Mouse (Mus musculus) forebrain, embryonic 16.5 days (tissue): ENCODE results near the gene Serpina3m. TPM values are rescaled to one million over a fixed set of nuclear protein-coding genes. Genes with fewer than 3 reads are reported as not detected.
"Not testable (repeated sequence)": the region's sequence is repeated elsewhere in the genome, so short reads cannot be mapped to it uniquely, and the experiment has no call there.

ENCODE experiments used
- ATAC-seq: fragments of 200-750 bp; cut with Nextera tagmentation; 2 replicates; pipeline ENCODE4 v1.8.0; 2017; ENCODE audit warnings: mild to moderate bottlenecking, moderate library complexity
- H3K27ac ChIP-seq: fragments of 300-500 bp; sonication (generic); 2 replicates; pipeline ENCODE4 v1.5.1; 2014; ENCODE audit warnings: low read length, control low read depth
- H3K27me3 ChIP-seq: fragments of 300-500 bp; sonication (generic); replicated peaks from 2 replicates; pipeline ENCODE4 v1.6.1; 2014; ENCODE audit warnings: low read length; ENCODE audit not compliant: control insufficient read depth, insufficient read depth
- H3K36me3 ChIP-seq: fragments of 300-500 bp; sonication (generic); 2 replicates; pipeline ENCODE4 v1.6.1; 2014; ENCODE audit not compliant: control insufficient read depth, insufficient read depth
- H3K4me1 ChIP-seq: fragments of 300-500 bp; sonication (generic); replicated peaks from 2 replicates; pipeline ENCODE4 v1.6.1; 2014; ENCODE audit warnings: low read length; ENCODE audit not compliant: control insufficient read depth, insufficient read depth
- H3K4me2 ChIP-seq: fragments of 300-500 bp; sonication (generic); 2 replicates; pipeline ENCODE4 v1.6.1; 2014; ENCODE audit warnings: mild to moderate bottlenecking, low read length, control low read depth
- H3K4me3 ChIP-seq: fragments of 300-500 bp; sonication (generic); replicated peaks from 2 replicates; pipeline ENCODE4 v1.5.1; 2014; ENCODE audit warnings: mild to moderate bottlenecking, low read length, control low read depth
- H3K9ac ChIP-seq: fragments of 300-500 bp; sonication (generic); replicated peaks from 2 replicates; pipeline ENCODE4 v1.6.1; 2014; ENCODE audit warnings: low read depth, low read length, control low read depth
- H3K9me3 ChIP-seq: fragments of 300-500 bp; sonication (generic); 2 replicates; pipeline ENCODE4 v1.6.1; 2016; ENCODE audit warnings: low read length; ENCODE audit not compliant: control insufficient read depth
- WGBS: fragments of 180-500 bp; shearing (Covaris S2); extraction: QIAGEN DNeasy Blood & Tissue Kit; methylation state at CpG from one replicate; pipeline ENCODE4 v1.1.7; 2014; 5-methylcytosine and 5-hydroxymethylcytosine counted together
- polyA plus RNA-seq: library from polyadenylated mRNA; unstranded; fragments of >200 nt; fragmentation: Nextera tagmentation; extraction: Ambion mirVana; gene quantifications from 2 replicates; pipeline ENCODE4 v1.2.1, GENCODE M21; 2015

Gene Serpina3m
- polyA plus RNA-seq: not detected in 2 replicates

GRCm38 (mm10) chr12:104338226-104338625 is at the start of gene Serpina3m, which contains the start of gene Serpina3k:
TSS of gene Serpina3m (plus strand) at chr12:104338486.
TSS of gene Serpina3k (plus strand) at chr12:104338486.
- not testable (repeated sequence) for H3K27ac ChIP-seq
- WGBS: 85% methylated on average over 3 of the region's 3 CpGs

GRCm38 (mm10) chr12:104289872-104290271 is 48.4 kb upstream of the Serpina3m start:
- no peak overlapping the region for H3K4me3 ChIP-seq
- H3K9me3 ChIP-seq: no peaks in the 10 kb centered on the region
- H3K4me1 ChIP-seq: no peaks in the 10 kb centered on the region
- no peak overlapping the region for H3K4me2 ChIP-seq
- no peak overlapping the region for H3K27ac ChIP-seq
- no peak overlapping the region for H3K9ac ChIP-seq
- 54% methylated on average over 4 of the region's 4 CpGs for WGBS
- H3K27me3 ChIP-seq: no peaks in the 10 kb centered on the region
- H3K36me3 ChIP-seq: no peaks in the 10 kb centered on the region
- ATAC-seq: no peak

More at GRCm38 (mm10) chr12:104338226-104338625, at the start of gene Serpina3m, which contains the start of gene Serpina3k:
- H3K4me2 ChIP-seq, H3K36me3 ChIP-seq, H3K9me3 ChIP-seq, H3K27me3 ChIP-seq, H3K4me3 ChIP-seq, ATAC-seq, H3K4me1 ChIP-seq, H3K9ac ChIP-seq: not testable (repeated sequence)

- Histone ChIP-seq H3K36me3 (no peaks in the 10 kb centered on the region), H3K27ac (no peak overlapping the region), H3K9me3 (no peaks in the 10 kb centered on the region), H3K9ac (no peak overlapping the region), H3K27me3 (no peaks in the 10 kb centered on the region), H3K4me3 (no peak overlapping the region), H3K4me1 (no peaks in the 10 kb centered on the region), H3K4me2 (no peak overlapping the region)
- ATAC-seq: no peak
- WGBS: 88% methylated on average over 2 of the region's 2 CpGs
These were observed 44.3 kb upstream of the Serpina3m start for GRCm38 (mm10) chr12:104293963-104294362.

GRCm38 (mm10) chr12:104298049-104298448 is 40.2 kb upstream of the Serpina3m start:
- Histone ChIP-seq H3K4me2 (no peak overlapping the region), H3K27me3 (no peaks in the 10 kb centered on the region)
- ATAC-seq: no peak

GRCm38 (mm10) chr12:104305991-104306390 is 32.3 kb upstream of the Serpina3m start:
- ATAC-seq: no peak
- WGBS: 85% methylated on average over 4 of the region's 4 CpGs
- Histone ChIP-seq H3K4me3 (no peak overlapping the region), H3K9ac (no peak overlapping the region), H3K9me3 (no peaks in the 10 kb centered on the region), H3K27ac (no peak overlapping the region), H3K4me2 (no peak overlapping the region), H3K36me3 (no peaks in the 10 kb centered on the region), H3K4me1 (no peaks in the 10 kb centered on the region), H3K27me3 (no peaks in the 10 kb centered on the region)

More at GRCm38 (mm10) chr12:104298049-104298448, 40.2 kb upstream of the Serpina3m start:
- no peak overlapping the region for H3K4me3 ChIP-seq
- no peaks in the 10 kb centered on the region for H3K36me3 ChIP-seq
- H3K27ac ChIP-seq: no peak overlapping the region
- no peak overlapping the region for H3K9ac ChIP-seq
- 94% methylated on average over 2 of the region's 2 CpGs for WGBS
- H3K9me3 ChIP-seq: no peaks in the 10 kb centered on the region
- H3K4me1 ChIP-seq: no peaks in the 10 kb centered on the region

GRCm38 (mm10) chr12:104314253-104314652 is 24.0 kb upstream of the Serpina3m start, which contains the start of gene Serpina3j:
TSS of gene Serpina3j (plus strand) at chr12:104314553.
- Histone ChIP-seq H3K36me3 (no peaks in the 10 kb centered on the region), H3K4me1 (no peaks in the 10 kb centered on the region), H3K4me3 (no peak within 1 kb of the TSS), H3K4me2 (no peak within 1 kb of the TSS), H3K27me3 (no peaks in the 10 kb centered on the region), H3K9me3 (no peaks in the 10 kb centered on the region), H3K27ac (no peak within 1 kb of the TSS), H3K9ac (no peak within 1 kb of the TSS)
- ATAC-seq: no peak
- WGBS: 86% methylated on average over 1 of the region's 1 CpGs

- Histone ChIP-seq H3K4me1 (no peaks in the 10 kb centered on the region), H3K9me3 (no peaks in the 10 kb centered on the region), H3K9ac (no peak overlapping the region), H3K27me3 (no peaks in the 10 kb centered on the region), H3K27ac (no peak overlapping the region), H3K36me3 (no peaks in the 10 kb centered on the region), H3K4me2 (no peak overlapping the region), H3K4me3 (no peak overlapping the region)
- no peak for ATAC-seq
- 73% methylated on average over 1 of the region's 1 CpGs for WGBS
These were observed 15.8 kb upstream of the Serpina3m start for GRCm38 (mm10) chr12:104322454-104322853.

- no peaks in the 10 kb centered on the region for H3K9me3 ChIP-seq
- H3K4me1 ChIP-seq: no peaks in the 10 kb centered on the region
- 42% methylated on average over 1 of the region's 1 CpGs for WGBS
- no peak overlapping the region for H3K27ac ChIP-seq
- H3K27me3 ChIP-seq: no peaks in the 10 kb centered on the region
- no peak for ATAC-seq
- no peak overlapping the region for H3K4me3 ChIP-seq
- H3K36me3 ChIP-seq: no peaks in the 10 kb centered on the region
- no peak overlapping the region for H3K9ac ChIP-seq
- no peak overlapping the region for H3K4me2 ChIP-seq
These were observed 6.6 kb upstream of the Serpina3m start for GRCm38 (mm10) chr12:104331701-104332100.

- not testable (repeated sequence) for H3K27ac ChIP-seq, H3K4me1 ChIP-seq, H3K4me2 ChIP-seq, H3K36me3 ChIP-seq, H3K9ac ChIP-seq, H3K4me3 ChIP-seq, H3K27me3 ChIP-seq, H3K9me3 ChIP-seq, ATAC-seq
These were observed 1.4 kb upstream of the Serpina3m start for GRCm38 (mm10) chr12:104336873-104337272.

- Histone ChIP-seq H3K27me3 (no peaks in the 10 kb centered on the region), H3K4me2 (no peak overlapping the region), H3K4me1 (no peaks in the 10 kb centered on the region), H3K9me3 (no peaks in the 10 kb centered on the region), H3K9ac (no peak overlapping the region), H3K36me3 (no peaks in the 10 kb centered on the region), H3K27ac (no peak overlapping the region), H3K4me3 (no peak overlapping the region)
- no peak for ATAC-seq
- WGBS: 88% methylated on average over 3 of the region's 3 CpGs
These were observed 419 bp downstream of the Serpina3m start for GRCm38 (mm10) chr12:104338705-104339104.
